Mouse (Mus musculus) gonadal fat pad, adult 2 months (tissue): ENCODE measurements at regions not wholly inside any gene's neighbourhood (a gene's known extent, or its start where the extent isn't known, plus 50 kb on each side); places are given as distances from the start of the nearest gene placed in this dataset.
"Not testable (repeated sequence)": the region's sequence is repeated elsewhere in the genome, so short reads cannot be mapped to it uniquely, and the experiment has no call there.

ENCODE experiments used
- DNase-seq: peaks from one replicate; pipeline ENCODE4 v3.0.0-alpha.2; 2012; ENCODE audit warnings: low read depth

GRCm38 (mm10) chr9:41449233-41449632 is 287.7 kb upstream of the Ubash3b start:
- no peak for DNase-seq

GRCm38 (mm10) chr9:41447902-41448301 is 286.4 kb upstream of the Ubash3b start:
- no peak for DNase-seq

GRCm38 (mm10) chr9:41447211-41447875 is 285.8 kb upstream of the Ubash3b start:
- DNase-seq, result no peak

GRCm38 (mm10) chr9:41446431-41447203 is 285.1 kb upstream of the Ubash3b start:
- DNase-seq, result no peak

- no peak for DNase-seq
These were observed 280.9 kb upstream of the Ubash3b start for GRCm38 (mm10) chr9:41442418-41442817.

- DNase-seq, result no peak
These were observed 278.5 kb upstream of the Ubash3b start for GRCm38 (mm10) chr9:41439979-41440378.

GRCm38 (mm10) chr9:41438141-41438540 is 276.6 kb upstream of the Ubash3b start:
- DNase-seq, result no peak

GRCm38 (mm10) chr9:41430391-41431343 is 269.2 kb upstream of the Ubash3b start:
- DNase-seq, result no peak

- DNase-seq, result no peak
These were observed 268.4 kb upstream of the Ubash3b start for GRCm38 (mm10) chr9:41429711-41430390.

- no peak for DNase-seq
These were observed 267.7 kb upstream of the Ubash3b start for GRCm38 (mm10) chr9:41429236-41429635.

GRCm38 (mm10) chr9:41426698-41427097 is 265.2 kb upstream of the Ubash3b start:
- DNase-seq, result no peak

GRCm38 (mm10) chr9:41425225-41425624 is 263.7 kb upstream of the Ubash3b start:
- no peak for DNase-seq

GRCm38 (mm10) chr9:41413791-41414190 is 252.3 kb upstream of the Ubash3b start:
- no peak for DNase-seq

GRCm38 (mm10) chr9:41413091-41413490 is 251.6 kb upstream of the Ubash3b start:
- DNase-seq, result not testable (repeated sequence)

GRCm38 (mm10) chr9:41412174-41412757 is 250.8 kb upstream of the Ubash3b start:
- DNase-seq, result no peak

GRCm38 (mm10) chr9:41408301-41408700 is 246.8 kb upstream of the Ubash3b start:
- no peak for DNase-seq

GRCm38 (mm10) chr9:41407078-41407477 is 245.6 kb upstream of the Ubash3b start:
- DNase-seq, result no peak

GRCm38 (mm10) chr9:41402942-41403341 is 241.4 kb upstream of the Ubash3b start:
- DNase-seq, result no peak

GRCm38 (mm10) chr9:41400950-41401349 is 239.5 kb upstream of the Ubash3b start:
- DNase-seq, result no peak

GRCm38 (mm10) chr9:41395471-41395870 is 234.0 kb upstream of the Ubash3b start:
- DNase-seq, result no peak
